Mouse (Mus musculus): ENCODE data around the gene Slc38a3. TPM values are rescaled to one million over a fixed set of nuclear protein-coding genes. Genes with fewer than 3 reads are reported as not detected.

Slc38a3 gene
- polyA plus RNA-seq, 1 experiment from 2014 or later: 8.1 TPM

GRCm38 (mm10) chr9:107624539-107624938, 44.8 kb downstream of the Slc38a3 start:
- H3K36me3 ChIP-seq: peaks cover 45% of the 10 kb centered on the region
- H3K9ac ChIP-seq: no peak overlapping the region
- no peak overlapping the region for H3K4me3 ChIP-seq (replicated peaks)

DNA sequence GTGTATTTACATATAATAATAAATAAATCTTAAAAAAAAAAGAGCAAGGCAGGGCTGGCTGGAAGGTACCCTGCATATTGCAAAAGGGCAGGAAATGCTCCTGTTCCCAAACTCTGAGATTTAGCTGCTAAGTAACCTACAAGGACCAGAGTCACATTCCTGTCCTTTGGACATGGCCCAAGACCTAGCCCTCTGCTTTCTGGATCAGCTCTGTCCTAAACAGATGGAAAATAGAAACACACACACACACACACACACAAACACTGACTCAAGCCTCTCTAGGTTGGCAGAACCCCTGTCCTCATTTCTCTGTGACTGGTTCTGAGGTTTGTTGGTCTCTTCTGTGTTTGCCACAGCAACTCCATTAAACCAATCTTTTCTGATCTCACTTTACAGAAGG, 48.4 kb downstream of the Slc38a3 start:
- H3K27ac ChIP-seq: peak overlapping the region; percentile 11; the same call in 1 of the 2 replicates
- H3K9ac ChIP-seq: no peak overlapping the region
- peaks cover 74% of the 10 kb centered on the region for H3K36me3 ChIP-seq

More at GRCm38 (mm10) chr9:107624539-107624938, 44.8 kb downstream of the Slc38a3 start:
- Histone ChIP-seq H3K9me3 (replicated peaks) (no peaks in the 10 kb centered on the region), H3K27me3 (no peaks in the 10 kb centered on the region), H3K4me2 (no peak overlapping the region), H3K4me1 (peaks cover 73% of the 10 kb centered on the region), H3K27ac (peak overlapping the region; percentile 72)
- no peak for ATAC-seq (replicated peaks; ENCODE audit: low FRiP score)
- 76% methylated on average over 5 of the region's 5 CpGs for WGBS

GRCm38 (mm10) chr9:107619546-107619879, 49.8 kb downstream of the Slc38a3 start:
- ATAC-seq (replicated peaks; ENCODE audit: low FRiP score): 0 out of 2 replicates have a peak, but pooled peaks have one; percentile 9
- WGBS: 71% methylated on average over 13 of the region's 13 CpGs
- H3K9ac ChIP-seq: no peak overlapping the region
- H3K9me3 ChIP-seq (replicated peaks): no peaks in the 10 kb centered on the region
- H3K27ac ChIP-seq: peak overlapping the region; percentile 89
- H3K4me1 ChIP-seq: peaks cover 44% of the 10 kb centered on the region
- peaks cover 76% of the 10 kb centered on the region for H3K36me3 ChIP-seq
- no peaks in the 10 kb centered on the region for H3K27me3 ChIP-seq
- no peak overlapping the region for H3K4me2 ChIP-seq
- no peak overlapping the region for H3K4me3 ChIP-seq (replicated peaks)

More for the DNA sequence above, 48.4 kb downstream of the Slc38a3 start:
- no peak overlapping the region for H3K4me2 ChIP-seq
- H3K9me3 ChIP-seq (replicated peaks): no peaks in the 10 kb centered on the region
- no peaks in the 10 kb centered on the region for H3K27me3 ChIP-seq
- H3K4me1 ChIP-seq: peaks cover 54% of the 10 kb centered on the region
- ATAC-seq (replicated peaks; ENCODE audit: low FRiP score): no peak
- no peak overlapping the region for H3K4me3 ChIP-seq (replicated peaks)

DNA sequence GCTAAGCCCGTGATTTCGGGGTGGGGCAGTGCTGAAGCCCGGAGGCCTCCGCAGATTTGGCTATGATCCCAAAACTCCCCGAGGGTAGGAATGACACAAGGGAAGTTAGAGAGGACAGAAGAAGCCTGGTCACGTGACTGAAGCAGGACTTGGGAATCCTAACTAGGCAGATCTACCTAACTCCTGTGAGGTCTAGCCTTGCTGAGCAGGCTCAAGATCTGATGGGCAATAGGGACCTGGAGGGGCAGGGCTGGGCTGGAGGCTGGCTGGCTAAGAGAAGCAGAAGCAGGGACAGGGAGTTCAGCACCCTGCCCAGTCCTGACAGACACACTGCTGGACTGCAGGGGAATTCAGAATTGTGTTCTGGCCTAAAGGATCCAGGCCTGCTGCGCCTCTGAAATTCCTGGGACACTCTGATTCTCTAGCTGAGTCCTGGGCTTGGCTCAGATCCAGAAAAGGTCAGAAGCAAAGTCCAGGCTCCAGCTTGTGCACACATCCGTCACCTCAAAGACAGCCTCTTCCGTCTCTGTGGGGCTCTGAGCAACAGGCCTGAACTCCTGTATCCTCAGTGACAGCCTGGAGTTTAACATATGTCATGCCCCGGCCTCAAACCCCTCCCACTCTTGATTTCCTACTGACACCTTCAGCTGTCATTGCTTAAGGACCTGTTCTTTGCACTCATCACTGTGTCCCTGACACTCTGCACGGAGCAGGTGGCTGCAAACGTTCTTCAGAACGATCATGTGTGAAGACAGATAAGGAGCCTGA, 50.4 kb downstream of the Slc38a3 start:
- Histone ChIP-seq H3K4me2 (no peak overlapping the region), H3K4me1 (peaks cover 42% of the 10 kb centered on the region), H3K9ac (no peak overlapping the region), H3K9me3 (replicated peaks) (no peaks in the 10 kb centered on the region), H3K27me3 (no peaks in the 10 kb centered on the region), H3K27ac (peak overlapping the region; percentile 89), H3K36me3 (peaks cover 78% of the 10 kb centered on the region), H3K4me3 (replicated peaks) (no peak overlapping the region)
- 41% methylated on average over 13 of the region's 13 CpGs for WGBS
- peak; percentile 71 for ATAC-seq (replicated peaks; ENCODE audit: low FRiP score)

DNA sequence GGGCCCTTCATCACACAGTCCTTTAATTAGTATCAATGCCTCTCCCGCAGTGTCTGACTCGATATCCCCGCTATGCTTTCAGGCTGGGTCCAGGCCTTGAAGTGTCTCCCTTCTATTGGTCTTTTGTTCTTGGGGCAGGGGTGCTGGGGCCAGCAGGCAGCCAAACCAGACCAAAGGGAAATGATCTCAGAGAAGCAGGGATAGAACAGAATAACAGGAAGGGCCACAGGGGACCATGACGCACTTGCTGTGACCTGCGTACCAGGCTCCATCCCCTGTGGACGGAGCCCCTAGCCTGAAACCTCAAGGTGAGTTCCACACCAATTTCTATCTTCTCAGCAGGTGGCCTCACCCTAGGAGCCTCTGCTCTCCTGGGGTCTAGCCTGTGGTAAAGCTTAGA, 51.2 kb downstream of the Slc38a3 start:
- Histone ChIP-seq H3K9me3 (replicated peaks) (no peaks in the 10 kb centered on the region), H3K36me3 (peaks cover 81% of the 10 kb centered on the region), H3K4me1 (peaks cover 42% of the 10 kb centered on the region), H3K9ac (no peak overlapping the region), H3K4me2 (no peak overlapping the region), H3K27ac (peak overlapping the region; percentile 89), H3K27me3 (no peaks in the 10 kb centered on the region), H3K4me3 (replicated peaks) (no peak overlapping the region)
- ATAC-seq (replicated peaks; ENCODE audit: low FRiP score): no peak
- 85% methylated on average over 6 of the region's 6 CpGs for WGBS

- no peak overlapping the region for H3K4me2 ChIP-seq
- H3K4me1 ChIP-seq: peaks cover 47% of the 10 kb centered on the region
- WGBS: 85% methylated on average over 2 of the region's 2 CpGs
- no peak overlapping the region for H3K9ac ChIP-seq
- no peaks in the 10 kb centered on the region for H3K27me3 ChIP-seq
- no peak overlapping the region for H3K4me3 ChIP-seq (replicated peaks)
- no peaks in the 10 kb centered on the region for H3K9me3 ChIP-seq (replicated peaks)
- peaks cover 75% of the 10 kb centered on the region for H3K36me3 ChIP-seq
- no peak for ATAC-seq (replicated peaks; ENCODE audit: low FRiP score)
- peak overlapping the region; percentile 89; the same call in 1 of the 2 replicates for H3K27ac ChIP-seq
These were observed 51.9 kb downstream of the Slc38a3 start for GRCm38 (mm10) chr9:107617461-107617860.

DNA sequence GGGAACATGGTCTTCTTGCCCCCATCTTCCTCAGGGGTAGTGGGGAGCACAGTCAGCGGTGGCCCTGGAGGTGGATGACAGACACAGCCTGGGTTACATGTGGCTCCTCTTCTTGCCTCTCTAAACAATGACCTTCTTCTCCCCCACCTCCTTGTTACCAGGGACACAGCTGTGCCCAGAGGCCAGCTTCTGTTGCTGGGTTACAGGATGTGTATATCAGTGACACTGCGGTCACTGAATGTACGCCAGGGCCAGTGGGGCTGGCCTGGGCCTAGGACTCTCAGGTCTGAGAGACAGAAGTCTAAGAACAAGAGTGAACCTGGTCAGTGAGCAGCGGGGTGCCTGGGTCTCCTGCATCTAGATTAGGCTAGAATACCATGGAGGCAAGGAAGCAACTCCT, 54.3 kb downstream of the Slc38a3 start:
- H3K27ac ChIP-seq: peak overlapping the region; percentile 59
- ATAC-seq (replicated peaks; ENCODE audit: low FRiP score): no peak

DNA sequence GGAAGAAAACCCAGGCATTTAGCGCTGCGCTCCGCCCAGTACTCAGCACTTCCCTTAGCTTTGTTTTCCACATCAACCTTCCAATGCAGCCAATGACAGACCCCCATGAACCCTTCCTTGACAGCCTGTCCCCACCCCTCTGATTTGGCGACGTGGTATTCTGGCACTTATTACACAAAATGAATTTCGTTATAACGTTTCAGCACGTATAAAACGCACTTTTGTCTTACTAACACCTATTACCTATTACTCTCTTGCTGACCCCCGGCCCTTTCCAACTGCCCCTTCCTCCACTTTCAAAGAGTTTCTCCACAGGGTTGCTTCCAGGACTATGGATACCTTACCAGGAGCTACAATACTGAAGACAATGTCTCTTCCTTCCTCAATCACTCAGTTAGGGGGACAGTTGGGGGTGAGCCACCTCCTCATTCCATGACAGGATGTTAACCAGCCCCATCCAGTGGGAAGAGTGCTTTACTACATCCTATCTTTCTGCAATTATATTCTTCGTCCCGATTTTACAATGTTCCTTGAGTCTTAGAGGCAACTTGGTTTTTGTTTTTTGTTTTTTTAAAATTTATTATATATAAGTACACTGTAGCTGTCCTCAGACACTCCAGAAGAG, 56.3 kb downstream of the Slc38a3 start:
- Histone ChIP-seq H3K27me3 (no peaks in the 10 kb centered on the region), H3K4me3 (replicated peaks) (peak overlapping the region; percentile 44), H3K9ac (peak overlapping the region; percentile 30), H3K4me1 (peaks cover 48% of the 10 kb centered on the region), H3K9me3 (replicated peaks) (no peaks in the 10 kb centered on the region), H3K36me3 (peaks cover 42% of the 10 kb centered on the region), H3K27ac (peak overlapping the region; percentile 91), H3K4me2 (peak overlapping the region; percentile 84)
- WGBS: 9% methylated on average over 12 of the region's 12 CpGs
- ATAC-seq (replicated peaks; ENCODE audit: low FRiP score): peak; percentile 5

More for the DNA sequence above, 54.3 kb downstream of the Slc38a3 start:
- H3K36me3 ChIP-seq: peaks cover 62% of the 10 kb centered on the region
- H3K4me3 ChIP-seq (replicated peaks): no peak overlapping the region
- 80% methylated on average over 4 of the region's 4 CpGs for WGBS
- peaks cover 48% of the 10 kb centered on the region for H3K4me1 ChIP-seq
- H3K27me3 ChIP-seq: no peaks in the 10 kb centered on the region
- H3K9me3 ChIP-seq (replicated peaks): no peaks in the 10 kb centered on the region
- H3K4me2 ChIP-seq: no peak overlapping the region
- H3K9ac ChIP-seq: no peak overlapping the region

GRCm38 (mm10) chr9:107612191-107612944, 57.0 kb downstream of the Slc38a3 start:
- ATAC-seq (replicated peaks; ENCODE audit: low FRiP score): peak; percentile 93
- Histone ChIP-seq H3K27me3 (no peaks in the 10 kb centered on the region), H3K36me3 (peaks cover 37% of the 10 kb centered on the region), H3K9me3 (replicated peaks) (no peaks in the 10 kb centered on the region), H3K4me3 (replicated peaks) (peak overlapping the region; percentile 44), H3K4me1 (peaks cover 53% of the 10 kb centered on the region), H3K9ac (peak overlapping the region; percentile 62), H3K27ac (peak overlapping the region; percentile 91), H3K4me2 (peak overlapping the region; percentile 84)
- WGBS: 3% methylated on average over 47 of the region's 48 CpGs

DNA sequence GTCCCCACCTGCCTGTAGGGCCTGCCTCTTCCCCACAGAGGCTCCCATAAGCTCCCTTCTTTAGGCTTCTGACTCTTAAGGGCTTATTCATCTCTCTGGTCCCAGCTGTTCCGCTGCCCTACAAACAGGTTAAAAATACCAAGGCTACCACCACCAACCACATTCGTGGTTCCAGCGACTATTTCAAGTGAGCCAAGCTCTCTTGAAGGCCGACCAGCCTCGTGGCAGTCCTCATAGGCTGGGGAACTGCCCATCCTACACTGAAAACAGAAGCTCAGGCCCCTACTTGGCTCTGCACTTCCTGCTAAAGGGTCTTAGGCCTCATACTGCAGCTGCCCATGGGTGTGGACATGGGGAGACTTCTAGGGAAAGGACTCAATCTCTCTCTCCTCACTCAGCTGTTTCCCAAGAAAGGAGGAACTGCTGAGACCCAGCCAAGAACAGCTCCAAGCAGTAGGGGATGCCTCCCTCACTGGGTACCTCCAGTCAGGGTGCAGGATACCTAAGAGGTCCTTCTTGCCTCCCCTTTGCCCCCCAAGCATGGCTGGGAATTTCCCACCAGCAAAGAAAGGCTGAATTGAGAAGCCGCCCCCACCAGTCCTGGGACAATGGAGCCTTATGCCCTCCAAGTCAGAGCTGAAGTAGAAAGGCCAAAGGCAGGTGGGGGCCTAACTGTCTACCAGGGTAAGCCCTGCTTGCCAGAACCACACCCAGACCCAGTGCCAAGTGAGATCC, 57.7 kb downstream of the Slc38a3 start:
- H3K4me1 ChIP-seq: peaks cover 61% of the 10 kb centered on the region

GRCm38 (mm10) chr9:107609433-107609830, 59.9 kb downstream of the Slc38a3 start:
- Histone ChIP-seq H3K36me3 (peaks cover 10% of the 10 kb centered on the region), H3K9ac (no peak overlapping the region), H3K4me2 (peak overlapping the region; percentile 8; the same call in 1 of the 2 replicates), H3K4me1 (peaks cover 83% of the 10 kb centered on the region), H3K4me3 (replicated peaks) (no peak overlapping the region), H3K27me3 (no peaks in the 10 kb centered on the region), H3K27ac (peak overlapping the region; percentile 45; the same call in 1 of the 2 replicates), H3K9me3 (replicated peaks) (no peaks in the 10 kb centered on the region)
- whole genome bisulfite sequencing: 67% methylated on average over 4 of the region's 4 CpGs
- ATAC-seq (replicated peaks; ENCODE audit: low FRiP score): no peak

More for the DNA sequence above, 57.7 kb downstream of the Slc38a3 start:
- WGBS: 79% methylated on average over 6 of the region's 6 CpGs
- Histone ChIP-seq H3K27me3 (no peaks in the 10 kb centered on the region), H3K4me3 (replicated peaks) (no peak overlapping the region), H3K9me3 (replicated peaks) (no peaks in the 10 kb centered on the region), H3K27ac (peak overlapping the region; percentile 91), H3K4me2 (peak overlapping the region; percentile 84), H3K36me3 (peaks cover 32% of the 10 kb centered on the region), H3K9ac (peak overlapping the region; percentile 62)
- no peak for ATAC-seq (replicated peaks; ENCODE audit: low FRiP score)
